Mouse (Mus musculus): ENCODE measurements around the gene Ambra1. TPM values are rescaled to one million over a fixed set of nuclear protein-coding genes. Genes with fewer than 3 reads are reported as not detected.

Ambra1 gene
- total RNA-seq, 1 experiment: 27.0 TPM

DNA sequence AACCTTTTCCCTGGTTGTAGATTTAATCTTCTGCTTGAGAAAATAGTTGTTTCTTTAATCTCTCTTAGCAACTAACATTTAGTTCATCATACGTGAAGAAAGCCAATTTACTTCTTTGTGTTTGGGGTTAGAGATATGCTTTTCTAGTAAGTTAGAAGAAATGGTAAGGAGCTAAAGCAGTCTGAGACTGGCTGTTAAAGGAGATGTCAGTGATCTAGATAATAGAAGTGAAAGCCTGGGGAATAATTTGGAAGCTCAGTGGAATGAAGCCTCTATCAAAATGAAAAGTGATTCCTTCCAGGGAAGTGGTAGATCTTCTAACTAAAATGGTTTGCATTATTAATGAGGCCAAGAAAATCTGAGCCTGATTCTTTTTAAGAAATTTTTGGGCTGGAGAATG, 141.3 kb downstream of the Ambra1 start:
- Histone ChIP-seq H3K27ac (ENCODE audit: insufficient read depth, low read depth, low read length, poor library complexity, severe bottlenecking) (no peak overlapping the region), H3K36me3 (ENCODE audit: control insufficient read depth, insufficient read depth, low read length, poor library complexity, severe bottlenecking) (peaks cover 2% of the 10 kb centered on the region; the same call in 1 of the 2 replicates), H3K4me1 (ENCODE audit: control insufficient read depth in 2 of 2, insufficient read depth in 2 of 2, low read length in 2 of 2, poor library complexity in 1 of 2) (no peaks in the 10 kb centered on the region), H3K9me3 (ENCODE audit: control insufficient read depth, insufficient read depth, low read depth, low read length) (no peaks in the 10 kb centered on the region), H3K4me3 (ENCODE audit: insufficient read depth in 1 of 2, low read depth in 1 of 2, low read length in 2 of 2, poor library complexity in 1 of 2, severe bottlenecking in 1 of 2) (no peak overlapping the region), H3K9ac (ENCODE audit: insufficient read depth, low read depth, low read length, poor library complexity, severe bottlenecking) (no peak overlapping the region)
- in situ Hi-C loops (cut with MboI; ENCODE audit: low sequenced_read_pairs in 2 of 2, unreplicated experiment in 2 of 2): no loop called here
- DNase-seq (ENCODE audit: low read depth, low spot score): no peak
- TF ChIP-seq ZNF384 (IDR thresholded peaks at IDR 0.05; ENCODE audit: low read depth, low read length): no peak
- TF ChIP-seq HCFC1 (IDR thresholded peaks at IDR 0.05; ENCODE audit: borderline replicate concordance, insufficient read depth, low read length): no peak
- no peak for TF ChIP-seq CHD2 (IDR thresholded peaks at IDR 0.05; ENCODE audit: low read depth, low read length)
- TF ChIP-seq ZC3H11A (IDR thresholded peaks at IDR 0.05; ENCODE audit: borderline replicate concordance, low read depth, low read length): no peak
- TF ChIP-seq MAFK (IDR thresholded peaks at IDR 0.05; ENCODE audit: insufficient read depth, low read depth, low read length): no peak

DNA sequence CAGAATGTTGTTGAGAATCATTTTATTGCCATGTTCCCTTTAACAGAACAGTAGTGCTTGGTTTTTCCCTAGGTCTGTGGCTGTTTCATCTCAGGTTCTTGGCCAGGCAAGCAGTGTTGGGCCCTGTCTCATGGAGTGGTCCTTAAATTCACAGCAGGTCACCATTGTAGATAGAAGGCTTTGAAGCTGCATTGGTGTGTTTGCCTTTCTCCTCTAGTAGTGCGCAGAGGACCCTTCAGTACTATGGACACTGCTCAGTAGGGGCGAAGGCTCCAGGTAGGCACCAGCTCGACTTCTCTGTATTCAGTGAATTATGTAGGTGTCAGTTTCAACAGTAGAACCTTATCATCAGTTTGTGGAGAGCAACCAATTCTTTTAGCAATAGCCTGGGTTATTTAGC, 142.7 kb downstream of the Ambra1 start:
- no peak for DNase-seq (ENCODE audit: low read depth, low spot score)
- in situ Hi-C loops (cut with MboI; ENCODE audit: low sequenced_read_pairs in 2 of 2, unreplicated experiment in 2 of 2): no loop called here
- peaks cover 2% of the 10 kb centered on the region for H3K36me3 ChIP-seq (ENCODE audit: control insufficient read depth, insufficient read depth, low read length, poor library complexity, severe bottlenecking)

DNA sequence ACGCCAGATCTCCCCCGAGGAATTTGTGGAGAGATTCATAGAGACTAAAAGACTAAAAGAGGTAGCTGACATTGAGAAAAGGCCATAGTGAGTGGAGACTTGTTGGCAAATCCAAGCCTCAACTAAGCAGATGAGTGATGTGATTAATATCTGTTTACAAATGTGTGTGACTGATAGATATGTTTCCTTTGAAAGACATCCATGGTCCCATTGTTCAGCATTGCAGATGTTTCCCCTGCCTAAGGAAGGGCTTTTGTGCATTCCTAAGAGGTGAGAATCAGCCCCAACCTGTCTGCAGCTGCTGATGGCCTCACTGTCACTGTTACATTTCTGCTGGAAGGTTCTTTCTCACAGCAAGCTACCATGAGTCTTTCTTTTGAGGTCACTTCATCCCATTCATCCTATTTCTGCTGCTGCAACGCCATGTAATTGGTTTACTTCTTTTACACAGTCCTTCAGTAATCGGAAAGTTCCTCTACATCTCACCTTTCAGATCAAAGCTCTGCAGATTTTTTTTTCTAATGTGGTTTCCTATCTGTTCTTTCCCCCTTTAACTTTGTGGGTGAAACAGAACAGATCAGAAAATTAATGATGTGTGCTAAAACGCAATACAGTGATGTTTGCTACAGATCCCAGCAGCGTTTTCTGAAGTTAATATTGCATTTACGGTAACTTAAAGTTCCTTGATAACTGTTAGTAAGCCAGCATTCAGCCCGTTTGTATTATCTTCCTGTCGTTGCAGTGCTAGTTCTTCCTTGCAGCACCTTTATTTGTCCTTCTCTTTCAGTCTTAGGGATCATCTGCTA, 146.3 kb downstream of the Ambra1 start:
- peaks cover 2% of the 10 kb centered on the region for H3K36me3 ChIP-seq (ENCODE audit: control insufficient read depth, insufficient read depth, low read length, poor library complexity, severe bottlenecking)
- DNase-seq (ENCODE audit: low read depth, low spot score): no peak
- no peak overlapping the region for H3K27ac ChIP-seq (ENCODE audit: insufficient read depth, low read depth, low read length, poor library complexity, severe bottlenecking)
- no peaks in the 10 kb centered on the region for H3K9me3 ChIP-seq (ENCODE audit: control insufficient read depth, insufficient read depth, low read depth, low read length)
- no peak for TF ChIP-seq ZC3H11A (IDR thresholded peaks at IDR 0.05; ENCODE audit: borderline replicate concordance, low read depth, low read length)
- TF ChIP-seq MAFK (IDR thresholded peaks at IDR 0.05; ENCODE audit: insufficient read depth, low read depth, low read length): no peak
- no peak overlapping the region for H3K4me3 ChIP-seq (ENCODE audit: insufficient read depth in 1 of 2, low read depth in 1 of 2, low read length in 2 of 2, poor library complexity in 1 of 2, severe bottlenecking in 1 of 2)
- H3K9ac ChIP-seq (ENCODE audit: insufficient read depth, low read depth, low read length, poor library complexity, severe bottlenecking): no peak overlapping the region
- H3K4me1 ChIP-seq (ENCODE audit: control insufficient read depth in 2 of 2, insufficient read depth in 2 of 2, low read length in 2 of 2, poor library complexity in 1 of 2): no peaks in the 10 kb centered on the region
- in situ Hi-C loops (cut with MboI; ENCODE audit: low sequenced_read_pairs in 2 of 2, unreplicated experiment in 2 of 2): no loop called here

More for the DNA sequence above, 142.7 kb downstream of the Ambra1 start:
- TF ChIP-seq CHD2 (IDR thresholded peaks at IDR 0.05; ENCODE audit: low read depth, low read length) (no peak), ZNF384 (IDR thresholded peaks at IDR 0.05; ENCODE audit: low read depth, low read length) (no peak)
- Histone ChIP-seq H3K4me3 (ENCODE audit: insufficient read depth in 1 of 2, low read depth in 1 of 2, low read length in 2 of 2, poor library complexity in 1 of 2, severe bottlenecking in 1 of 2) (no peak overlapping the region), H3K9me3 (ENCODE audit: control insufficient read depth, insufficient read depth, low read depth, low read length) (no peaks in the 10 kb centered on the region), H3K4me1 (ENCODE audit: control insufficient read depth in 2 of 2, insufficient read depth in 2 of 2, low read length in 2 of 2, poor library complexity in 1 of 2) (no peaks in the 10 kb centered on the region), H3K27ac (ENCODE audit: insufficient read depth, low read depth, low read length, poor library complexity, severe bottlenecking) (no peak overlapping the region), H3K9ac (ENCODE audit: insufficient read depth, low read depth, low read length, poor library complexity, severe bottlenecking) (no peak overlapping the region)

DNA sequence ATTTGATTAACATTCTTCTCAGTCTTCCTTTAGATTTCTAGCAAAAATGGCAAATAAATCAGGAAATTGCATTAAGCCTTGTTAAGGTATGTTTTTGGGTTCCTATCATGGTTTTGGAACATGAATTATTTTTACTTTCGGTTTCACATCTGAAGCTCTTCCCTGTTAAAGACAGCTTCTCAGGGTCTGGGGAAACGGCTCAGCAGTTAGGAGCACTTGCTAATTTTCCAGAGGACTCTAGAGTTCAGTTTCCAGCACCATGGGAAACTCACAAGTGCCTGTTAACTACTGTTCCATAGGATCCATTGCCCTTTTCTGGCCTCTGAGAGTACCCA, 146.8 kb downstream of the Ambra1 start:
- in situ Hi-C loops (cut with MboI; ENCODE audit: low sequenced_read_pairs in 2 of 2, unreplicated experiment in 2 of 2): no loop called here
- Histone ChIP-seq H3K4me3 (ENCODE audit: insufficient read depth in 1 of 2, low read depth in 1 of 2, low read length in 2 of 2, poor library complexity in 1 of 2, severe bottlenecking in 1 of 2) (no peak overlapping the region), H3K36me3 (ENCODE audit: control insufficient read depth, insufficient read depth, low read length, poor library complexity, severe bottlenecking) (peaks cover 2% of the 10 kb centered on the region)

More for the DNA sequence above, 146.8 kb downstream of the Ambra1 start:
- Histone ChIP-seq H3K27ac (ENCODE audit: insufficient read depth, low read depth, low read length, poor library complexity, severe bottlenecking) (no peak overlapping the region), H3K4me1 (ENCODE audit: control insufficient read depth in 2 of 2, insufficient read depth in 2 of 2, low read length in 2 of 2, poor library complexity in 1 of 2) (no peaks in the 10 kb centered on the region), H3K9ac (ENCODE audit: insufficient read depth, low read depth, low read length, poor library complexity, severe bottlenecking) (no peak overlapping the region), H3K9me3 (ENCODE audit: control insufficient read depth, insufficient read depth, low read depth, low read length) (no peaks in the 10 kb centered on the region)
- no peak for DNase-seq (ENCODE audit: low read depth, low spot score)
- TF ChIP-seq ZNF384 (IDR thresholded peaks at IDR 0.05; ENCODE audit: low read depth, low read length): no peak
- no peak for TF ChIP-seq CHD2 (IDR thresholded peaks at IDR 0.05; ENCODE audit: low read depth, low read length)
- no peak for TF ChIP-seq HCFC1 (IDR thresholded peaks at IDR 0.05; ENCODE audit: borderline replicate concordance, insufficient read depth, low read length)
- TF ChIP-seq MAFK (IDR thresholded peaks at IDR 0.05; ENCODE audit: insufficient read depth, low read depth, low read length): no peak
- no peak for TF ChIP-seq ZC3H11A (IDR thresholded peaks at IDR 0.05; ENCODE audit: borderline replicate concordance, low read depth, low read length)

Measured in ES-E14 (cell line).